Mouse (Mus musculus) neural tube, embryonic 13.5 days (tissue): Measurements from ENCODE around the gene Arhgef26. TPM values are rescaled to one million over a fixed set of nuclear protein-coding genes. Genes with fewer than 3 reads are reported as not detected.

ENCODE experiments used
- polyA plus RNA-seq: library from polyadenylated mRNA; unstranded; fragments of >200 nt; fragmentation: Nextera tagmentation; extraction: Ambion mirVana; gene quantifications from 2 replicates; pipeline ENCODE4 v1.2.1, GENCODE M21; 2015

Arhgef26 gene
- polyA plus RNA-seq, 1 experiment from 2014 or later = 12.3 TPM

Other genes starting within 250 kb of the Arhgef26 start
- gene Dhx36, start 168.7 kb downstream of the Arhgef26 start, polyA plus RNA-seq = 44.3 and 46.2 TPM in 2 replicates